Mouse (Mus musculus): ENCODE data around the gene Apbb2. TPM values are rescaled to one million over a fixed set of nuclear protein-coding genes. Genes with fewer than 3 reads are reported as not detected.
A peak's percentile ranks its signal among the peaks of the same experiment; 100 is the strongest.

Apbb2 gene
- total and polyA plus RNA-seq, 3 experiments: 26.7 to 40.0 (median 39.9) TPM

- intact Hi-C loops (cut with DNase I): no loop called here
- peak; percentile 50 to 54 for DNase-seq
- Histone ChIP-seq H3K79me2 (replicated peaks; ENCODE audit: control insufficient read depth, insufficient read depth, low read length) (peaks cover 3% of the 10 kb centered on the region), H3K4me1 (ENCODE audit: control insufficient read depth, insufficient read depth, low read length) (peaks cover 18% of the 10 kb centered on the region), H3K9ac (ENCODE audit: low read depth, low read length) (no peak overlapping the region), H3K27me3 (ENCODE audit: control insufficient read depth, insufficient read depth, low read length) (no peaks in the 10 kb centered on the region), H3K27ac (peak overlapping the region; percentile 60), H3K36me3 (ENCODE audit: control insufficient read depth, insufficient read depth, low read length) (peaks cover 12% of the 10 kb centered on the region; the same call in 1 of the 2 replicates), H3K4me3 (no peak overlapping the region)
- TF ChIP-seq CTCF (IDR thresholded peaks at IDR 0.05): no peak
- TF ChIP-seq EP300 (IDR thresholded peaks at IDR 0.05; ENCODE audit: insufficient read depth, low read depth, low read length): no peak
- TF ChIP-seq POLR2A (IDR thresholded peaks at IDR 0.05; ENCODE audit: insufficient read depth, low read depth, low read length): no peak
- WGBS: 13% methylated on average over 12 of the region's 12 CpGs
These were observed 71.5 kb downstream of the Apbb2 start for GRCm38 (mm10) chr5:66546969-66547511.

DNA sequence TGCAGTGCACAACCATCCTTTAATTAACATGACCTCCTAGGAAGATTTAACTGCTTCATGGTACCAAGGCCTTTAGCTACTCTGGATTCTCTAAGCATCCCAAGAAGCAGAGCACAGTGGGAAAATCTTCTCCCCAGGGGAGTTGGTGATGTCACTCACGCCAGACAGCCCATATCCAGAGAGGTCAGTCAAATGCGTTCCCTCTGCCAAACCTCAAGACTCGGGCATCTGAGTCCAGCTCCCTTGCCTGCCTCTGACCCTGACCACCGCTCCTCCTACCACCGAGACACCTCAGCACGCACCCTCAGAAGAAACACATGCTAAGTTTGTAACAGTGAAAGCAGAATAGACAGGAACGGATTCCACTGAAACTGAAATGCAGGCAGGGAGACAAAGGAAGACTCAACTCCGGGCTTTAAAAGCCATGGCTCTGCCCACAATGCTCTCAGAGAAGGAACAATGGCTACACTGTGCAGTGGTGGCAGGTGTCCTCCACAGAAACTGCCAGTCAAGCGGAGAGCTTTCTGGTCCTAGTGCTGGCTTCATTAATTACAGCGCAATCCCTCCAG lies 72.9 kb downstream of the Apbb2 start:
- intact Hi-C loops (cut with DNase I): no loop called here
- H3K4me1 ChIP-seq (ENCODE audit: control insufficient read depth, insufficient read depth, low read length): peaks cover 16% of the 10 kb centered on the region
- no peaks in the 10 kb centered on the region for H3K27me3 ChIP-seq (ENCODE audit: control insufficient read depth, insufficient read depth, low read length)
- 63% methylated on average over 10 of the region's 10 CpGs for WGBS
- no peak overlapping the region for H3K4me3 ChIP-seq
- peak overlapping the region; percentile 31; the same call in 1 of the 2 replicates for H3K27ac ChIP-seq
- H3K36me3 ChIP-seq (ENCODE audit: control insufficient read depth, insufficient read depth, low read length): peaks cover 12% of the 10 kb centered on the region; the same call in 1 of the 2 replicates
- no peak for TF ChIP-seq POLR2A (IDR thresholded peaks at IDR 0.05; ENCODE audit: insufficient read depth, low read depth, low read length)
- TF ChIP-seq CTCF (IDR thresholded peaks at IDR 0.05): no peak
- no peak for TF ChIP-seq EP300 (IDR thresholded peaks at IDR 0.05; ENCODE audit: insufficient read depth, low read depth, low read length)
- peaks cover 4% of the 10 kb centered on the region for H3K79me2 ChIP-seq (replicated peaks; ENCODE audit: control insufficient read depth, insufficient read depth, low read length)
- DNase-seq: no peak
- no peak overlapping the region for H3K9ac ChIP-seq (ENCODE audit: low read depth, low read length)

- peaks cover 4% of the 10 kb centered on the region for H3K79me2 ChIP-seq (replicated peaks; ENCODE audit: control insufficient read depth, insufficient read depth, low read length)
- 62% methylated on average over 6 of the region's 6 CpGs for WGBS
- H3K27me3 ChIP-seq (ENCODE audit: control insufficient read depth, insufficient read depth, low read length): no peaks in the 10 kb centered on the region
- intact Hi-C loops (cut with DNase I): no loop called here
- peaks cover 12% of the 10 kb centered on the region for H3K4me1 ChIP-seq (ENCODE audit: control insufficient read depth, insufficient read depth, low read length)
- no peak overlapping the region for H3K4me3 ChIP-seq
- peak in 1 of 2 experiments; percentile 39 for DNase-seq
- peaks cover 12% of the 10 kb centered on the region; the same call in 1 of the 2 replicates for H3K36me3 ChIP-seq (ENCODE audit: control insufficient read depth, insufficient read depth, low read length)
- H3K9ac ChIP-seq (ENCODE audit: low read depth, low read length): no peak overlapping the region
- peak overlapping the region; percentile 59 for H3K27ac ChIP-seq
- TF ChIP-seq EP300 (IDR thresholded peaks at IDR 0.05; ENCODE audit: insufficient read depth, low read depth, low read length) (no peak), POLR2A (IDR thresholded peaks at IDR 0.05; ENCODE audit: insufficient read depth, low read depth, low read length) (no peak), CTCF (IDR thresholded peaks at IDR 0.05) (no peak)
These were observed 74.8 kb downstream of the Apbb2 start for GRCm38 (mm10) chr5:66543761-66544160.

GRCm38 (mm10) chr5:66543344-66543743 lies 75.2 kb downstream of the Apbb2 start:
- peaks cover 13% of the 10 kb centered on the region; the same call in 1 of the 2 replicates for H3K36me3 ChIP-seq (ENCODE audit: control insufficient read depth, insufficient read depth, low read length)
- no peak overlapping the region for H3K4me3 ChIP-seq
- DNase-seq: no peak
- intact Hi-C loops (cut with DNase I): no loop called here
- no peak for TF ChIP-seq EP300 (IDR thresholded peaks at IDR 0.05; ENCODE audit: insufficient read depth, low read depth, low read length)
- no peak for TF ChIP-seq CTCF (IDR thresholded peaks at IDR 0.05)
- no peak for TF ChIP-seq POLR2A (IDR thresholded peaks at IDR 0.05; ENCODE audit: insufficient read depth, low read depth, low read length)
- WGBS: 72% methylated on average over 6 of the region's 6 CpGs
- peaks cover 12% of the 10 kb centered on the region for H3K4me1 ChIP-seq (ENCODE audit: control insufficient read depth, insufficient read depth, low read length)
- no peak overlapping the region for H3K9ac ChIP-seq (ENCODE audit: low read depth, low read length)
- no peaks in the 10 kb centered on the region for H3K27me3 ChIP-seq (ENCODE audit: control insufficient read depth, insufficient read depth, low read length)
- peak overlapping the region; percentile 51 for H3K27ac ChIP-seq
- H3K79me2 ChIP-seq (replicated peaks; ENCODE audit: control insufficient read depth, insufficient read depth, low read length): peaks cover 4% of the 10 kb centered on the region

- DNase-seq: no peak
- intact Hi-C loops (cut with DNase I): no loop called here
- peaks cover 4% of the 10 kb centered on the region for H3K79me2 ChIP-seq (replicated peaks; ENCODE audit: control insufficient read depth, insufficient read depth, low read length)
- H3K36me3 ChIP-seq (ENCODE audit: control insufficient read depth, insufficient read depth, low read length): peaks cover 15% of the 10 kb centered on the region; the same call in 1 of the 2 replicates
- H3K4me1 ChIP-seq (ENCODE audit: control insufficient read depth, insufficient read depth, low read length): peaks cover 11% of the 10 kb centered on the region
- H3K4me3 ChIP-seq: no peak overlapping the region
- no peak overlapping the region for H3K27ac ChIP-seq
- no peaks in the 10 kb centered on the region for H3K27me3 ChIP-seq (ENCODE audit: control insufficient read depth, insufficient read depth, low read length)
- TF ChIP-seq POLR2A (IDR thresholded peaks at IDR 0.05; ENCODE audit: insufficient read depth, low read depth, low read length) (no peak), EP300 (IDR thresholded peaks at IDR 0.05; ENCODE audit: insufficient read depth, low read depth, low read length) (no peak)
- H3K9ac ChIP-seq (ENCODE audit: low read depth, low read length): no peak overlapping the region
- WGBS: 69% methylated on average over 4 of the region's 4 CpGs
These were observed 76.1 kb downstream of the Apbb2 start for GRCm38 (mm10) chr5:66542521-66542920.

- 43% methylated on average over 4 of the region's 4 CpGs for WGBS
- Histone ChIP-seq H3K4me1 (ENCODE audit: control insufficient read depth, insufficient read depth, low read length) (peaks cover 6% of the 10 kb centered on the region), H3K79me2 (replicated peaks; ENCODE audit: control insufficient read depth, insufficient read depth, low read length) (peaks cover 5% of the 10 kb centered on the region; the same call in 1 of the 2 replicates), H3K27me3 (ENCODE audit: control insufficient read depth, insufficient read depth, low read length) (no peaks in the 10 kb centered on the region), H3K4me3 (no peak overlapping the region), H3K27ac (no peak overlapping the region), H3K36me3 (ENCODE audit: control insufficient read depth, insufficient read depth, low read length) (peaks cover 16% of the 10 kb centered on the region), H3K9ac (ENCODE audit: low read depth, low read length) (no peak overlapping the region)
- TF ChIP-seq POLR2A (IDR thresholded peaks at IDR 0.05; ENCODE audit: insufficient read depth, low read depth, low read length) (no peak), EP300 (IDR thresholded peaks at IDR 0.05; ENCODE audit: insufficient read depth, low read depth, low read length) (no peak)
- DNase-seq: no peak
- intact Hi-C loops (cut with DNase I): no loop called here
These were observed 77.2 kb downstream of the Apbb2 start for GRCm38 (mm10) chr5:66541385-66541784.
